Mouse (Mus musculus) forebrain, embryonic 11.5 days (tissue): ENCODE measurements around the gene Stxbp6. TPM values are rescaled to one million over a fixed set of nuclear protein-coding genes. Genes with fewer than 3 reads are reported as not detected.
"Not testable (repeated sequence)": the region's sequence is repeated elsewhere in the genome, so short reads cannot be mapped to it uniquely, and the experiment has no call there.

Experiments
- ATAC-seq: fragments of 200-750 bp; cut with Nextera tagmentation; replicated peaks from 2 replicates; pipeline ENCODE4 v1.8.0; 2017; ENCODE audit warnings: moderate TSS enrichment; ENCODE audit not compliant: low FRiP score
- DNase-seq: peaks from one replicate; pipeline ENCODE4 v3.0.0-alpha.2; 2017; ENCODE audit warnings: low spot score
- H3K27ac ChIP-seq: fragments of 300-500 bp; sonication (generic); 2 replicates; pipeline ENCODE4 v1.5.1; 2014; ENCODE audit warnings: low read depth, low read length
- H3K27me3 ChIP-seq: fragments of 300-500 bp; sonication (generic); 2 replicates; pipeline ENCODE4 v1.6.1; 2014; ENCODE audit warnings: mild to moderate bottlenecking, low read length, mixed read lengths; ENCODE audit not compliant: control insufficient read depth, insufficient read depth
- H3K36me3 ChIP-seq: fragments of 300-500 bp; sonication (generic); 2 replicates; pipeline ENCODE4 v1.6.1; 2014; ENCODE audit warnings: mild to moderate bottlenecking, low read length, moderate library complexity, mixed read lengths; ENCODE audit not compliant: control insufficient read depth, insufficient read depth
- H3K4me1 ChIP-seq: fragments of 300-500 bp; sonication (generic); replicated peaks from 2 replicates; pipeline ENCODE4 v1.6.1; 2014; ENCODE audit warnings: low read length, mixed read lengths; ENCODE audit not compliant: control insufficient read depth, insufficient read depth
- H3K4me2 ChIP-seq: fragments of 300-500 bp; sonication (generic); 2 replicates; pipeline ENCODE4 v1.6.1; 2014; ENCODE audit warnings: low read depth, mild to moderate bottlenecking, low read length, moderate library complexity, mixed read lengths; ENCODE audit not compliant: severe bottlenecking
- H3K4me3 ChIP-seq: fragments of 300-500 bp; sonication (generic); 2 replicates; pipeline ENCODE4 v1.5.1; 2014; ENCODE audit warnings: low read depth, low read length
- H3K9ac ChIP-seq: fragments of 300-500 bp; sonication (generic); 2 replicates; pipeline ENCODE4 v1.6.1; 2014; ENCODE audit warnings: low read length
- H3K9me3 ChIP-seq: fragments of 300-500 bp; sonication (generic); 2 replicates; pipeline ENCODE4 v1.6.1; 2016; ENCODE audit warnings: low read length, mixed read lengths; ENCODE audit not compliant: control insufficient read depth
- WGBS: fragments of 180-500 bp; shearing (Covaris S2); extraction: QIAGEN DNeasy Blood & Tissue Kit; methylation state at CpG from one replicate; pipeline ENCODE4 v1.1.7; 2014; 5-methylcytosine and 5-hydroxymethylcytosine counted together
- polyA plus RNA-seq: library from polyadenylated mRNA; unstranded; fragments of >200 nt; fragmentation: Nextera tagmentation; extraction: Ambion mirVana; gene quantifications from 2 replicates; pipeline ENCODE4 v1.2.1, GENCODE M21; 2014

The Stxbp6 gene
- polyA plus RNA-seq, 1 experiment from 2014 or later, result 18.3 TPM

DNA sequence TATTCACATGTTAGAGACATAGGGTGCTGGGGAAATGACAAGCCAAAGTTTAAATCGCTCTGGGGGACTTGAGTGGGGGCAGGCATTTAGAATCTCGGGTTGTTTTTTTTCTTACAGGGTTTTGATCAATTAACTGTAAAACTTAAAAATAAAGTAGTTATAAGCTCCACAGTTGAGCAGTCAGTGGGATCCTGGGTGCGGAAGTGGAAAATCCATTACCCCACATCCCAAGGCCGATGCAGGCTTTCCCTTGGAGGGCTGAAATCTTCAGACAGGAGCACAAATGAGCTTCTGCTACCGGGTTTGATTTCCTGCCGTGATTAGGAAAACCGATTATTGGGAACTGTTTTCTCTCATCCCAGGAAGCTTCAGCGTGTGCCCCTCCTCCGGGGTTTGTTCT lies 26.8 kb downstream of the Stxbp6 start:
- not testable (repeated sequence) for H3K4me2 ChIP-seq, H3K27ac ChIP-seq, H3K27me3 ChIP-seq, H3K36me3 ChIP-seq, DNase-seq, H3K9ac ChIP-seq, H3K4me1 ChIP-seq, ATAC-seq, H3K4me3 ChIP-seq, H3K9me3 ChIP-seq
- WGBS, result 19% methylated on average over 7 of the region's 9 CpGs

GRCm38 (mm10) chr12:45047172-45047571 lies 27.3 kb downstream of the Stxbp6 start:
- H3K27ac ChIP-seq, result no peak overlapping the region
- no peaks in the 10 kb centered on the region for H3K9me3 ChIP-seq
- no peak overlapping the region for H3K9ac ChIP-seq
- no peaks in the 10 kb centered on the region; the same call in 1 of the 2 replicates for H3K4me1 ChIP-seq
- whole genome bisulfite sequencing, result 71% methylated on average over 4 of the region's 4 CpGs
- ATAC-seq (no peak; the same call in 1 of the 2 replicates), DNase-seq (no peak)
- H3K36me3 ChIP-seq, result no peaks in the 10 kb centered on the region
- H3K4me3 ChIP-seq, result no peak overlapping the region
- no peak overlapping the region for H3K4me2 ChIP-seq
- H3K27me3 ChIP-seq, result no peaks in the 10 kb centered on the region

DNA sequence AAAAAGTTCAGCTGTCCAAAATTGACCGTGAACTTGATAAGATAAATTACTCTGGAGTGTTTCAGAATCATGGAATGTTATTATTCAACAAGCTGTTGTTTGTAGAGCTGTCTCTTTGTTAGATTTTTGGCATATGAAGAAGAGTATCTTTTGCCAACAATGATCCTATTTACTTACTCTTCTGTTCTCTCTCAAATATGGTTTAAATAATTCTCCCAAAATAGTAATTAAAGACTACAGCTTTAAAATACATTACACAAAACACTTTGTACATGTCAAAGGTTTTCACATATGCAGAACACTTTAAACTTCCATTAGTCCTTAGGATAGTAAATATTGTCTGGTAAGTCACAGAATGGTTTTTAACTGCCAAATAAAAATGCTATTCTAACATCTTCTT lies 29.9 kb downstream of the Stxbp6 start:
- no peaks in the 10 kb centered on the region for H3K36me3 ChIP-seq
- H3K4me2 ChIP-seq, result no peak overlapping the region
- ATAC-seq, result no peak
- no peak for DNase-seq
- H3K9me3 ChIP-seq, result no peaks in the 10 kb centered on the region
- H3K27ac ChIP-seq, result no peak overlapping the region
- WGBS, result 93% methylated on average over 1 of the region's 1 CpGs
- no peak overlapping the region for H3K4me3 ChIP-seq
- no peaks in the 10 kb centered on the region for H3K27me3 ChIP-seq
- no peaks in the 10 kb centered on the region; the same call in 1 of the 2 replicates for H3K4me1 ChIP-seq
- H3K9ac ChIP-seq, result no peak overlapping the region

DNA sequence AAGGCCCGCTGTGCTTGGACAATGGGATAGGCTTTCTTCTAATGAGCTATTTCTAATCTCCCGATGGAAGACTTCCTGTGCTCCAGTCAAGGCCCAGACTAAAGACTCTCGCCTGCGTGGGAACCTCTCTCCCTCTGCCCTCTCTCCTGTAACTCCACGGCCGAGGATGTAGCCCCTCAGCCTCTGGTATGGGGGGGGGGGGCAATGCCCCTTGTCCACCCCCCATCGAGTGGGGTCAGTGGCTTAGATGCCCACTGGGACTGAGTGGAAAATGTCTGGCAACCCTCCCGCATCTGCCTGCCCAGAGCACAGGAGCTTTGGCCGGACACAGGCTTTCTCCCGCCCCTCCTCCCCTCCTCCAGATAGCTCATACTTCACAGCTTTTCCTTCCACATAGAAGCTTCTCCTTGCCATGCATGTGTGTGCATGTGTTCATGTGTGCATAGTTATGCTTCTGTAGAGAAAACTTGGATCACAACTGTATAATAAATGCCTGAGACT lies 31.9 kb downstream of the Stxbp6 start:
- no peaks in the 10 kb centered on the region; the same call in 1 of the 2 replicates for H3K4me1 ChIP-seq
- no peak overlapping the region for H3K4me3 ChIP-seq
- ATAC-seq (peak; percentile 50; the same call in 1 of the 2 replicates), DNase-seq (no peak)
- no peaks in the 10 kb centered on the region for H3K27me3 ChIP-seq
- H3K4me2 ChIP-seq, result no peak overlapping the region
- no peak overlapping the region for H3K27ac ChIP-seq
- 33% methylated on average over 10 of the region's 10 CpGs for WGBS
- no peaks in the 10 kb centered on the region for H3K36me3 ChIP-seq
- H3K9ac ChIP-seq, result no peak overlapping the region
- H3K9me3 ChIP-seq, result no peaks in the 10 kb centered on the region

- no peaks in the 10 kb centered on the region for H3K9me3 ChIP-seq
- DNase-seq, result no peak
- no peak overlapping the region for H3K4me3 ChIP-seq
- no peak for ATAC-seq
- no peak overlapping the region for H3K4me2 ChIP-seq
- H3K27ac ChIP-seq, result no peak overlapping the region
- H3K9ac ChIP-seq, result no peak overlapping the region
- no peaks in the 10 kb centered on the region for H3K27me3 ChIP-seq
- H3K36me3 ChIP-seq, result no peaks in the 10 kb centered on the region
- WGBS, result 96% methylated on average over 1 of the region's 1 CpGs
- H3K4me1 ChIP-seq, result no peaks in the 10 kb centered on the region
These were observed 37.0 kb downstream of the Stxbp6 start for GRCm38 (mm10) chr12:45037496-45037895.

DNA sequence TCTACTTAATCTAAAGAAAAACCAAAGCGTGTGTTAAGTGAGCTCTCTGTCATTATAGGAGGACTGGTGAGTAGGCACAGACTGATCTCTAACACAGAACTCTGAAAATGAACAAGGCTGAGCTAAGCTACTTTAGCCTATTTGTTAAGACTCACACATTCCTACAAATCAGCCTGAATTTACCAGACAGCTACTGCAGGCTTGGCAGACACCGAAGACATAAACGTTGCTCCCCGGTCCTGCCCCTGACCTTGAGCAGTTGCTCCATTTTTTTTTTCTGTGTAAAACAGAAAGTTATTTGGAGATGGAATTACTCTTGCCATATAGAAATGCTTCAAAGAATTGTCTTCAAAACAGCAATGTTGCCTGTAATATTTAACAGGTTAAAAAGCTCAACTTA lies 37.4 kb downstream of the Stxbp6 start:
- WGBS, result 62% methylated on average over 4 of the region's 4 CpGs
- ATAC-seq, result no peak
- Histone ChIP-seq H3K9ac (no peak overlapping the region), H3K4me1 (no peaks in the 10 kb centered on the region), H3K36me3 (no peaks in the 10 kb centered on the region), H3K4me2 (no peak overlapping the region), H3K9me3 (no peaks in the 10 kb centered on the region), H3K27me3 (no peaks in the 10 kb centered on the region), H3K4me3 (no peak overlapping the region), H3K27ac (no peak overlapping the region)
- no peak for DNase-seq

DNA sequence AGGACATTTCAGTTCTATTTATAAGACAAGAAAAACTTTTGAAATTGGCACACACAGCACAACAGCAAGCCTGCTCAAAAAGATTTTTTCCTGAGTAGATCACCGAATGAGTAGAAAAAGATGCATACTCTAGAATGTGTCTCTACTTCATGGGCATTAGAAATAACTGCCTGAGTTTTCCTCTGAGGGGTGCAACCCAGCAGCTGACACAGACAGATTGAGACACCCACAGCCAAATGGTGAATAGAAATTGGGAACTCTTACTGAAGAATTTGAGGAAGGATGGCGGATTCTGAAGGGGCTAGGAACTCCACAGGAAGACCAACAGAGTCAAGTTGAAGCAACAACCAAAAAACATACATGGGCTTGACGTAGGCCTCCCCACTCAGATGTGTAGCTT lies 43.8 kb downstream of the Stxbp6 start:
- H3K4me2 ChIP-seq, result no peak overlapping the region
- H3K4me3 ChIP-seq, result no peak overlapping the region
- no peak for ATAC-seq
- no peak for DNase-seq
- no peaks in the 10 kb centered on the region for H3K4me1 ChIP-seq
- H3K9ac ChIP-seq, result no peak overlapping the region
- no peaks in the 10 kb centered on the region for H3K9me3 ChIP-seq
- H3K27me3 ChIP-seq, result no peaks in the 10 kb centered on the region
- 85% methylated on average over 3 of the region's 3 CpGs for WGBS
- H3K36me3 ChIP-seq, result no peaks in the 10 kb centered on the region
- no peak overlapping the region for H3K27ac ChIP-seq

DNA sequence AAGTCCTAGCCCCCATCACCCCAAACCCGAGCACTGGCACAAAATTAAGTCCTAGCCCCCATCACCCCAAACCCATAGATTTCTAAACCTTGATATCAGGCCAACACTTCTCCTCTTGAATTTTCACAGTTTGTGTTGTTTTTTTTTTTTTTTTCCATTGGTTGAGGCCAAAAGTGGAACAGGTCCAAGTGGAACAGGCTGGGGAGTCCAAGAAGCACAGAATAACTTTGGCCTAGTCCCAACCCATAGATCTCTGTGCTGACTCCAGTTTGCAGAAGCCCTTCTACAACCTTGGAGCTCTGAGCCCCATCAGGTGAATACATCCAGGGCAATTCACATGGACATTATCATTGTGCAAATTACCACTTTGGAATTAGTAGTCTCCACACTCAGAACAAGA lies 48.2 kb downstream of the Stxbp6 start:
- H3K4me3 ChIP-seq, result no peak overlapping the region
- H3K27ac ChIP-seq, result no peak overlapping the region
- DNase-seq (no peak), ATAC-seq (no peak)
- no peaks in the 10 kb centered on the region for H3K4me1 ChIP-seq
- H3K4me2 ChIP-seq, result no peak overlapping the region
- no peaks in the 10 kb centered on the region for H3K27me3 ChIP-seq
- H3K36me3 ChIP-seq, result no peaks in the 10 kb centered on the region
- no peak overlapping the region for H3K9ac ChIP-seq
- H3K9me3 ChIP-seq, result no peaks in the 10 kb centered on the region
- 67% methylated on average over 1 of the region's 1 CpGs for WGBS

GRCm38 (mm10) chr12:45020018-45020417 lies 54.5 kb downstream of the Stxbp6 start:
- no peak overlapping the region for H3K27ac ChIP-seq
- H3K4me2 ChIP-seq, result no peak overlapping the region
- H3K4me1 ChIP-seq, result no peaks in the 10 kb centered on the region; the same call in 1 of the 2 replicates
- no peaks in the 10 kb centered on the region for H3K36me3 ChIP-seq
- no peak; the same call in 1 of the 2 replicates for ATAC-seq
- no peak overlapping the region for H3K9ac ChIP-seq
- 51% methylated on average over 3 of the region's 3 CpGs for WGBS
- no peak for DNase-seq
- no peak overlapping the region for H3K4me3 ChIP-seq
- H3K27me3 ChIP-seq, result no peaks in the 10 kb centered on the region
- H3K9me3 ChIP-seq, result no peaks in the 10 kb centered on the region
